Comparison of ENCODE assay signal across 8 mouse cellular contexts in genomic region chr2:128396008-128396346, GRCm38 (mm10).
DNase-seq lines count a peak whose midpoint lies in the region; ATAC-seq and TF ChIP-seq lines count a peak whose summit lies in the region.

No protein-coding gene starts in this region.

- H3K4me3 ChIP-seq in hindbrain, embryonic 15.5 days = no peak overlapping the region

- H3K9ac ChIP-seq in hindbrain, embryonic 15.5 days = no peak overlapping the region

- no peaks in the 10 kb centered on the region for H3K27me3 ChIP-seq in Patski
- H3K27me3 ChIP-seq in hindbrain, embryonic 15.5 days = peaks cover 6% of the 10 kb centered on the region; the same call in 1 of the 2 replicates

- peak; percentile 64 for DNase-seq in Patski (ENCODE audit: low read depth, low spot score)
- peak; percentile 98 to 99 for DNase-seq in cerebellum, postnatal 14 days
- peak; percentile 94 to 98 for DNase-seq in frontal cortex, postnatal 25 days (ENCODE audit: low spot score in 2 of 2)
- DNase-seq in layer of hippocampus, postnatal 36 days = peak; percentile 89 to 95
- peak; percentile 97 for DNase-seq in lung, postnatal 36 days
- DNase-seq in retina, postnatal 1 day = peak; percentile 90
- DNase-seq in urinary bladder, adult 18-20 months (ENCODE audit: low spot score in 2 of 2) = peak; percentile 86 to 97

- no peaks in the 10 kb centered on the region for H3K9me3 ChIP-seq in hindbrain, embryonic 15.5 days

- peak; percentile 54 for ATAC-seq in Patski
- ATAC-seq in hindbrain, embryonic 15.5 days (ENCODE audit: low FRiP score, low read depth) = peak; percentile 84

- CTCF ChIA-PET in Patski (lab: Charles Lee) = interaction anchor here (0.6 to 1.1 kb wide), 4 partner anchors 266 to 1182 kb away, joined by 3 to 4 read pairs (median 3); no protein-coding TSS in a partner anchor

- H3K4me1 ChIP-seq in hindbrain, embryonic 15.5 days (replicated peaks) = 0 out of 2 replicates have a peak, but pooled peaks cover 6% of the 10 kb centered on the region

- H3K36me3 ChIP-seq in hindbrain, embryonic 15.5 days = no peaks in the 10 kb centered on the region

- POLR2A ChIA-PET in Patski (lab: Charles Lee) = interaction anchor here (0.7 to 1.0 kb wide), 2 partner anchors 86 to 104 kb away, joined by 3 to 5 read pairs; no protein-coding TSS in a partner anchor

- TF ChIP-seq CTCF in Patski (IDR thresholded peaks at IDR 0.05) = peak; percentile 97

- in situ Hi-C loops in Patski (cut with MboI; ENCODE audit: low pct_unique_long_range_greater_than_20kb) = no loop called here

- 3% methylated on average over 9 of the region's 9 CpGs for WGBS in hindbrain, embryonic 15.5 days

- no peak overlapping the region for H3K27ac ChIP-seq in hindbrain, embryonic 15.5 days (replicated peaks)

- no peak overlapping the region for H3K4me2 ChIP-seq in hindbrain, embryonic 15.5 days
